Mouse (Mus musculus): ENCODE measurements around the gene Cdkl5. TPM values are rescaled to one million over a fixed set of nuclear protein-coding genes. Genes with fewer than 3 reads are reported as not detected.
"Not testable (repeated sequence)": the region's sequence is repeated elsewhere in the genome, so short reads cannot be mapped to it uniquely, and the experiment has no call there.

Cdkl5 gene
- polyA plus RNA-seq, 1 experiment from 2014 or later: 3.0 TPM

- Histone ChIP-seq H3K9ac (no peak overlapping the region), H3K4me1 (no peaks in the 10 kb centered on the region), H3K27me3 (peaks cover 21% of the 10 kb centered on the region), H3K9me3 (no peaks in the 10 kb centered on the region), H3K4me2 (no peak overlapping the region), H3K27ac (no peak overlapping the region), H3K36me3 (no peaks in the 10 kb centered on the region), H3K4me3 (no peak overlapping the region)
- WGBS: 71% methylated on average over 5 of the region's 5 CpGs
- ATAC-seq (ENCODE audit: insufficient number of reproducible peaks, insufficient read depth, low FRiP score, low TSS enrichment, low read depth): no peak
Observed at GRCm38 (mm10) chrX:160782276-160782675, 212.2 kb downstream of the Cdkl5 start.

DNA sequence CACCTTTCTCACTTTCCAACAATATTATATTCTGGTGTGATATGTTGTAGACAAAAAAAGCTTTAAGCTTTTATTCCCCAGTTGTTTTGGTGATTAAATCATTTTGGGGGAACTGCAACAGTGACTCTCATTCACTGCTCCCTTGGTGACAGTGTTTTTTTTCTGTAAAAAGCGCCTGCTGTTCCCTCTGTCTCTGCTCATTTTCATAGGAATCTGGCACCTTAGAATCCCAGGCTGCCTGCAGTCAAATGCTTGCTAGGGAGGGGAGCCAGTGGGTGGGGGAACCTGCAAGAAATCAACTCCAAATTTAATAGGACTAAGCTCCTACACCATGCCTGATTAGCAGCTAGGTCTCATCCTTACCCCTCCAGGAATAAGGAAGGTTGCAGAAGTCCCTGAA, 221.5 kb downstream of the Cdkl5 start:
- Histone ChIP-seq H3K9ac (no peak overlapping the region), H3K4me1 (no peaks in the 10 kb centered on the region), H3K27ac (no peak overlapping the region), H3K4me3 (no peak overlapping the region), H3K4me2 (no peak overlapping the region), H3K27me3 (peaks cover 30% of the 10 kb centered on the region), H3K36me3 (no peaks in the 10 kb centered on the region), H3K9me3 (no peaks in the 10 kb centered on the region)
- WGBS: 6% methylated on average over 1 of the region's 1 CpGs
- ATAC-seq (ENCODE audit: insufficient number of reproducible peaks, insufficient read depth, low FRiP score, low TSS enrichment, low read depth): no peak

GRCm38 (mm10) chrX:160769622-160770021, 224.9 kb downstream of the Cdkl5 start:
- peaks cover 26% of the 10 kb centered on the region; the same call in 1 of the 2 replicates for H3K27me3 ChIP-seq
- not testable (repeated sequence) for H3K4me2 ChIP-seq; H3K27ac ChIP-seq; H3K36me3 ChIP-seq; ATAC-seq (ENCODE audit: insufficient number of reproducible peaks, insufficient read depth, low FRiP score, low TSS enrichment, low read depth); H3K4me1 ChIP-seq; H3K9me3 ChIP-seq; H3K4me3 ChIP-seq; H3K9ac ChIP-seq
- 84% methylated on average over 5 of the region's 5 CpGs for WGBS

DNA sequence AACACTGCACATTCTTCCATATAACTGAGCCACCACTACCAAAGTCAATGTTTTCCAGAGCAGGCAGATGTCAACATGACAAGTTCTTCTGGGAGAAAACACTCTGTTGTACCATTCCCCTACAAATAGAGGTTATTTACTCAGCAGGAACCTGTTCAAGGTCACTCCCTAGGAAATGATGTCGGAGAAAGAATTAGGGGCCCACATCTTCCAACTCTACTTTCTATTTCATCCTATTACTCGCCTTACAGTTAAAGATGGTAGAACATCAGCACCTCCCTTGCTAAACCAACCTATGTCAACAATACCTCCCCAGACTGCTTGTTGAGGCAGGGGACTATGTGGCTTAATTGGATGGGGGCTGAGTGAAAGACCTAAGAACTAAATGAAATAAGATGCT, 226.8 kb downstream of the Cdkl5 start, which contains the start of gene Rs1:
Rs1 (plus strand) TSS at position 301 of the 400 bp plus-strand sequence.
- peaks cover 20% of the 10 kb centered on the region; the same call in 1 of the 2 replicates for H3K27me3 ChIP-seq
- no peaks in the 10 kb centered on the region for H3K9me3 ChIP-seq
- no peak within 1 kb of the TSS for H3K9ac ChIP-seq

DNA sequence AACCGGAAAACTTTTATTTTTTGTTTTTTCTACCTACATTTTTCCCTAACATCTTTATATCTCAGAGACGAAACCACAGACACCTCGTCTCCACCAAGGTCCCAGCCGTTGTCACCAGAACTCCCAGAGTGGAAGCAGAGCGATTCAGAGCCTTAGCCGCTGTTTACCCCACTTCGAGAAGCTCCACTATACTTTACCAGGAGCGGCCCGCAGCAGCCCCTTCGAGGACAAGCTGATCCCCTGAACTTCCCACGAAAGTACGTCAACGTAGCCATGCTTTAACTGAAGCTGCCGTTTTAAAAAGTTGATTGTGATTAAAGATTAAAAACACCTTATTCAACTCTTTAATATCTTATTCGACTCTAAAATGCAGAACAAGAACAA, 228.3 kb downstream of the Cdkl5 start:
- Histone ChIP-seq H3K27ac (peak overlapping the region; percentile 39; the same call in 1 of the 2 replicates), H3K4me2 (peak overlapping the region; percentile 49), H3K4me3 (peak overlapping the region; percentile 48), H3K9me3 (no peaks in the 10 kb centered on the region), H3K27me3 (peaks cover 18% of the 10 kb centered on the region; the same call in 1 of the 2 replicates), H3K4me1 (no peaks in the 10 kb centered on the region), H3K9ac (peak overlapping the region; percentile 62), H3K36me3 (no peaks in the 10 kb centered on the region)
- 27% methylated on average over 15 of the region's 15 CpGs for WGBS
- peak; percentile 86 for ATAC-seq (ENCODE audit: insufficient number of reproducible peaks, insufficient read depth, low FRiP score, low TSS enrichment, low read depth)

More for the DNA sequence above, 226.8 kb downstream of the Cdkl5 start, which contains the start of gene Rs1:
- Histone ChIP-seq H3K27ac (no peak within 1 kb of the TSS), H3K4me1 (no peaks in the 10 kb centered on the region), H3K4me3 (peak within 1 kb of the TSS; percentile 48), H3K4me2 (peak within 1 kb of the TSS; percentile 49), H3K36me3 (no peaks in the 10 kb centered on the region)
- 91% methylated on average over 2 of the region's 2 CpGs for WGBS
- no peak for ATAC-seq (ENCODE audit: insufficient number of reproducible peaks, insufficient read depth, low FRiP score, low TSS enrichment, low read depth)

DNA sequence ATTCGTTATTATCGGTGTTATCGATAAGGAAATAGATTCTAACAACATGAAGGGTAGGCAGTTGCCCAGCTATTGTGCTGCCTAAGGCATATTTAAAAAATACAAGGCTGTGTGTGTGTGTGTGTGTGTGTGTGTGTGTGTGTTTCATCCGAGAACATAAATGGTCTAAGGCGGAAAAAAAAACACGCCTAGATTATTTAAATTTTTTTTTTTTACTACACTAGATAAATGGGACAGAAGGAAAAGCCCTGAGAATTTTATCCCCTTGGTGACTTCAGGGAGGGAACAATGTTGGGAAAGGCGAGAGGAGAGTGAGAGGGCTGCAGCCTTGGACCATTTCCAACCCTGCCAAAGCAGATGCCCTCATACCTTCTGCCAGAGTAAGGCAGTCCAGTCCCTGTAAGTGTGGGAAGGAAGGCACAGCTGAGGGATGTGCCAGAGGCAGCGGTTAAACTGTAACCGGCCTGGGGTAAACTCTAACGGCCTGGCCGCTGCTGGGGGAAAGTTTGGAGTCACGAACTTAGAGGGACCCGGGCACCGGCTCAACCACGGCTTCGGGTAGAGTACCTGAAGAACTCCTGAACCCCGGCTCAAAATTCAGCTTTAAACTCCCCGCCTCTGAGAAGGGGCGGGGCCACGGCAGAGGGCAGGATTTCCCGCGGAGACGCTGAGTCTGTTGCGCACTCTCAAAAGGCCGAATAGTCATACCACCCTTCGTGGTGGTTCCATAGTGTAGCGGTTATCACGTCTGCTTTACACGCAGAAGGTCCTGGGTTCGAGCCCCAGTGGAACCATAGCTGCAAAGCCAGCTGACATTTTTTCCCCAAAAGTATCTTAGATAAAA, 228.9 kb downstream of the Cdkl5 start:
- H3K4me1 ChIP-seq: no peaks in the 10 kb centered on the region
- peak overlapping the region; percentile 62 for H3K9ac ChIP-seq
- peak overlapping the region; percentile 48 for H3K4me3 ChIP-seq
- H3K27me3 ChIP-seq: peaks cover 11% of the 10 kb centered on the region; the same call in 1 of the 2 replicates
- H3K9me3 ChIP-seq: no peaks in the 10 kb centered on the region
- H3K27ac ChIP-seq: no peak overlapping the region
- 31% methylated on average over 30 of the region's 30 CpGs for WGBS
- no peaks in the 10 kb centered on the region for H3K36me3 ChIP-seq
- peak; percentile 92 for ATAC-seq (ENCODE audit: insufficient number of reproducible peaks, insufficient read depth, low FRiP score, low TSS enrichment, low read depth)
- H3K4me2 ChIP-seq: peak overlapping the region; percentile 53

DNA sequence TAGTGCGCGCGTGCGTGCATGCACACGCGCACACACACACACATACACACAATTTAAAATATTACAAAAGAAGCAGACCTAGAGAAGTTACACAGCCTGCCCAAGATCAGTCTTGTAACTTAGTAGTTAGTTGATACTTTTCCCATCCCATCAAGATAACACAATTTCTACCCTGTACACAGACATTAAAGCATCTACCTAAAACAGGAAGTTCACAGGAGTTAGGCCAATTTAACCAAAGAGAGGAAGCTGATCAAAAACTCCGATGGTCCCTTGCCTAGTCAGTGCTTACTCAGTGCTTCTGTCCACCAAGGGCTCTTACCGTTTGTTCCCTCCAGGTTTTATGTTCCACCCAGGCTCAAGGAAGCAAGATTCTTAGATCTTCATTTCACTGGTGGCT, 243.7 kb downstream of the Cdkl5 start:
- peaks cover 24% of the 10 kb centered on the region for H3K27me3 ChIP-seq
- no peak for ATAC-seq (ENCODE audit: insufficient number of reproducible peaks, insufficient read depth, low FRiP score, low TSS enrichment, low read depth)

DNA sequence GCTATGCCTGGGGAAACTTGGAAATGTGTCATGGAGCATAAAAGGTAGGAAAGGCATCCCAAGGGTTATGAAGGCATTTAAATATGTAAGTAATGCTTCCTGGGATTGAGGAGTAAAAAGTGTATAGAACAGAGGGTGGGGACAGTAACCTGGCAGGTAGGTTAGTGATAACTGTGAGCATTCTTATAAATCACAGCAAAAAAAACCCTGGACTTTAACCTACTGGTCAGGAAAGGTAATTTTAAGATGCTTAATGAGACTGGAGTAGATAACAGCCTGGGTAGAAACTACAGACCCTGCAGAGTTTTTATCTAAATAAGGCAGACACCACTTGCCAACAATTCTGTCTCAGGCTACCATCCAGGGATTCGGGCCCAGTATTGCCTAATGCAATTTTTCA, 245.9 kb downstream of the Cdkl5 start:
- Histone ChIP-seq H3K4me1 (no peaks in the 10 kb centered on the region), H3K9me3 (no peaks in the 10 kb centered on the region), H3K27me3 (peaks cover 12% of the 10 kb centered on the region), H3K4me2 (no peak overlapping the region), H3K4me3 (no peak overlapping the region), H3K36me3 (no peaks in the 10 kb centered on the region), H3K9ac (no peak overlapping the region), H3K27ac (no peak overlapping the region)
- WGBS: 72% methylated on average over 1 of the region's 1 CpGs
- ATAC-seq (ENCODE audit: insufficient number of reproducible peaks, insufficient read depth, low FRiP score, low TSS enrichment, low read depth): no peak

More for the DNA sequence above, 243.7 kb downstream of the Cdkl5 start:
- no peak overlapping the region for H3K27ac ChIP-seq
- H3K36me3 ChIP-seq: no peaks in the 10 kb centered on the region
- H3K9ac ChIP-seq: no peak overlapping the region
- H3K4me1 ChIP-seq: no peaks in the 10 kb centered on the region
- H3K4me3 ChIP-seq: no peak overlapping the region
- WGBS: 94% methylated on average over 8 of the region's 8 CpGs
- no peak overlapping the region for H3K4me2 ChIP-seq
- H3K9me3 ChIP-seq: no peaks in the 10 kb centered on the region

DNA sequence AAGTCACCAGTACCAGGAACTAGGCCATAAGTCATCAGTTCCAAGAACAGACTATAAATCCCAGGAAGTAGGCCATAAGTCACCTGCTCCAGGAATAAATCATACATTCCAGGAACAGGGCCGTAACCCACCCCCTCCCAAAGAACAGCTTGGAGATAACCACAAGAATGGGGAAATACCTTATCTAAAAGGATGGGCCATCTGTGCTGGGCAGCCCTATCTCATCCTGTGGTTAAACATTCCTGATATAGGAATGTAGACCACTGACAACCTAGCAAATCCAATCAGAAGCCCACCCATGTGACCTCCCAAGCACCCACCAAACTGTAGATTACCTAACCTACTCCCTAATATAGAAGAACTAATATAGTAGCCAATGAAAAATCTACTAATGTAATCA, 249.1 kb downstream of the Cdkl5 start:
- peaks cover 3% of the 10 kb centered on the region for H3K27me3 ChIP-seq
- no peak overlapping the region for H3K4me2 ChIP-seq
- ATAC-seq (ENCODE audit: insufficient number of reproducible peaks, insufficient read depth, low FRiP score, low TSS enrichment, low read depth): no peak
- H3K4me1 ChIP-seq: no peaks in the 10 kb centered on the region
- no peak overlapping the region for H3K9ac ChIP-seq
- 91% methylated on average over 1 of the region's 1 CpGs for WGBS
- H3K27ac ChIP-seq: no peak overlapping the region
- no peaks in the 10 kb centered on the region for H3K36me3 ChIP-seq
- no peak overlapping the region for H3K4me3 ChIP-seq
- no peaks in the 10 kb centered on the region for H3K9me3 ChIP-seq

- Histone ChIP-seq H3K36me3 (no peaks in the 10 kb centered on the region), H3K4me1 (no peaks in the 10 kb centered on the region), H3K27me3 (peaks cover 35% of the 10 kb centered on the region), H3K9me3 (no peaks in the 10 kb centered on the region), H3K4me3 (no peak within 1 kb of the TSS), H3K9ac (no peak within 1 kb of the TSS), H3K4me2 (no peak within 1 kb of the TSS), H3K27ac (no peak within 1 kb of the TSS)
- ATAC-seq (ENCODE audit: insufficient number of reproducible peaks, insufficient read depth, low FRiP score, low TSS enrichment, low read depth): no peak
- WGBS: 73% methylated on average over 5 of the region's 5 CpGs
Observed at GRCm38 (mm10) chrX:160735650-160736049, 258.9 kb downstream of the Cdkl5 start, which contains the start of gene Ppef1. Gene Ppef1, minus strand, starts transcription at chrX:160735765.
